Comparison of ENCODE assay signal across 8 mouse cellular contexts in genomic region chr10:116330458-116330857, GRCm38 (mm10). TPM values are rescaled to one million over a fixed set of nuclear protein-coding genes. Genes with fewer than 3 reads are reported as not detected.
DNase-seq lines count a peak whose midpoint lies in the region; ATAC-seq lines count a peak whose summit lies in the region.

No protein-coding gene starts in this region.

- H3K9me3 ChIP-seq in hindbrain, embryonic 15.5 days: no peaks in the 10 kb centered on the region

- H3K36me3 ChIP-seq in hindbrain, embryonic 15.5 days: no peaks in the 10 kb centered on the region

- peak overlapping the region; percentile 14; the same call in 1 of the 2 replicates for H3K4me3 ChIP-seq in hindbrain, embryonic 15.5 days

- no peak overlapping the region for H3K9ac ChIP-seq in hindbrain, embryonic 15.5 days

- H3K27me3 ChIP-seq in hindbrain, embryonic 15.5 days: no peaks in the 10 kb centered on the region

- H3K4me1 ChIP-seq in hindbrain, embryonic 15.5 days (replicated peaks): peaks cover 11% of the 10 kb centered on the region

- no peak overlapping the region for H3K27ac ChIP-seq in hindbrain, embryonic 15.5 days (replicated peaks)

- peak; percentile 94 for DNase-seq in NIH3T3 (ENCODE audit: low read depth)
- DNase-seq in cerebellum, adult 8-10 months: peak; percentile 80
- peak; percentile 41 to 93 for DNase-seq in frontal cortex, adult 2 months (ENCODE audit: extremely low spot score in 1 of 2, low spot score in 1 of 2)
- DNase-seq in layer of hippocampus, postnatal 25 days (ENCODE audit: extremely low spot score in 1 of 2, low spot score in 1 of 2): peak; percentile 46 to 76
- peak; percentile 71 for DNase-seq in lung, postnatal 25 days (ENCODE audit: low spot score)
- DNase-seq in right cerebral cortex, adult 2 months (ENCODE audit: low spot score in 2 of 2): peak; percentile 77 to 89
- peak; percentile 47 to 68 for DNase-seq in urinary bladder, postnatal 36 days (ENCODE audit: low spot score in 2 of 2)

- ATAC-seq in hindbrain, embryonic 15.5 days (ENCODE audit: low FRiP score, low read depth): peak; percentile 56; the same call in 1 of the 2 replicates

- WGBS in hindbrain, embryonic 15.5 days: 18% methylated on average over 5 of the region's 5 CpGs

- peak overlapping the region; percentile 45 for H3K4me2 ChIP-seq in hindbrain, embryonic 15.5 days

RNA-seq across cellular contexts. Expression of gene Ptprb, which starts 55.1 kb away (rescaled TPM):
- 9.5 and 10.9 TPM in 2 replicates for polyA plus RNA-seq in frontal cortex, adult 2 months (2012; rRNA removed)
- polyA plus RNA-seq in hindbrain, embryonic 15.5 days (2015; fragmentation: Nextera tagmentation; extraction: Ambion mirVana): 3.7 and 3.9 TPM in 2 replicates
- total RNA-seq in layer of hippocampus, postnatal 25 days (2021): 10 to 100 TPM; 15.5 to 19.9 TPM
